Mouse (Mus musculus) spleen, adult 2 months (tissue): ENCODE measurements at regions not wholly inside any gene's neighbourhood (a gene's known extent, or its start where the extent isn't known, plus 50 kb on each side); places are given as distances from the start of the nearest gene placed in this dataset.
A peak's percentile ranks its signal among the peaks of the same experiment; 100 is the strongest.

Experiments used
- DNase-seq, 2 experiments: peaks; one replicate each; pipeline versions ENCODE4 v3.0.0 to v3.0.0-alpha.2; 2012 to 2021; ENCODE audit warnings: low spot score in 2 of 2, low read depth in 1 of 2
- H3K27ac ChIP-seq: fragments of 200-500 bp; 2 replicates; pipeline ENCODE4 v1.5.1; 2012; ENCODE audit warnings: low read length, inconsistent platforms; ENCODE audit not compliant: insufficient read depth
- H3K27me3 ChIP-seq: fragments of 200-500 bp; 2 replicates; pipeline ENCODE4 v1.6.1; 2012; ENCODE audit warnings: mild to moderate bottlenecking, moderate library complexity, low read length, inconsistent platforms; ENCODE audit not compliant: control insufficient read depth, insufficient read depth
- H3K36me3 ChIP-seq: fragments of 200-500 bp; 2 replicates; pipeline ENCODE4 v1.6.1; 2012; ENCODE audit warnings: mild to moderate bottlenecking, low read length, inconsistent platforms; ENCODE audit not compliant: control insufficient read depth, insufficient read depth
- H3K4me1 ChIP-seq: fragments of 200-500 bp; 2 replicates; pipeline ENCODE4 v1.6.1; 2011; ENCODE audit warnings: inconsistent platforms; ENCODE audit not compliant: control insufficient read depth, insufficient read depth, insufficient read length
- H3K4me3 ChIP-seq: fragments of 200-500 bp; 2 replicates; pipeline ENCODE4 v1.5.1; 2011; ENCODE audit warnings: mild to moderate bottlenecking, inconsistent platforms; ENCODE audit not compliant: insufficient read depth, insufficient read length; ENCODE audit errors: extremely low read depth
- CTCF ChIP-seq: fragments of 200-500 bp; IDR thresholded peaks from 2 replicates; pipeline ENCODE4 v1.5.1; 2011; ENCODE audit warnings: mild to moderate bottlenecking, inconsistent platforms; ENCODE audit not compliant: insufficient read depth, insufficient read length, insufficient replicate concordance; ENCODE audit errors: extremely low read depth
- POLR2A ChIP-seq: fragments of 200-500 bp; IDR thresholded peaks from 2 replicates; pipeline ENCODE4 v1.6.1; 2011; ENCODE audit warnings: low read depth, low read length, inconsistent platforms
- WGBS: fragments of 180-500 bp; shearing (Covaris S2); methylation state at CpG from one replicate; pipeline ENCODE4 v1.1.7; 2018; 5-methylcytosine and 5-hydroxymethylcytosine counted together

DNA sequence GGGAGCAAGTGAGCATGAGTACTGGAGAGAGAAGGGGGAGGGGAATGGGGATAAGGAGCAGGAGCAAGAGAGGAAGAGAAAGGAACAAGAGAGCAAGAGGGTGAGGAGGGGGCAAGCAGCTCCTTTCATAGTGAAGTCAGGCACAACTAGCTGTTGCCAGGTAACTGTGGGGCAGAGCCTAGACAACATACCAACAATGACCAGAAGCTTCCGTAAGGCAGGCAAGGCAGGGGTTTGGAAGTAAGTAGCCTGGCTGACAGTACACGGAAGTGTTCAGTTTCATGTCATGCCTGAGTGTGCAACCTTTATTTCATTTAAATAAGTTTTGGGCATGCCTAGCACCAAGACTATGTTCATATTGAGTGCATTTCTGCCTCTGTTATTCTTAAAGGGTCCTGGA, 160.5 kb upstream of the Jun start:
- peak in 1 of 2 experiments; percentile 64 for DNase-seq
- H3K36me3 ChIP-seq: no peaks in the 10 kb centered on the region
- H3K4me1 ChIP-seq: peaks cover 36% of the 10 kb centered on the region
- 62% methylated on average over 2 of the region's 2 CpGs for WGBS
- no peaks in the 10 kb centered on the region for H3K27me3 ChIP-seq
- TF ChIP-seq CTCF (no peak), POLR2A (no peak)
- H3K4me3 ChIP-seq: no peak overlapping the region
- H3K27ac ChIP-seq: peak overlapping the region; percentile 27

DNA sequence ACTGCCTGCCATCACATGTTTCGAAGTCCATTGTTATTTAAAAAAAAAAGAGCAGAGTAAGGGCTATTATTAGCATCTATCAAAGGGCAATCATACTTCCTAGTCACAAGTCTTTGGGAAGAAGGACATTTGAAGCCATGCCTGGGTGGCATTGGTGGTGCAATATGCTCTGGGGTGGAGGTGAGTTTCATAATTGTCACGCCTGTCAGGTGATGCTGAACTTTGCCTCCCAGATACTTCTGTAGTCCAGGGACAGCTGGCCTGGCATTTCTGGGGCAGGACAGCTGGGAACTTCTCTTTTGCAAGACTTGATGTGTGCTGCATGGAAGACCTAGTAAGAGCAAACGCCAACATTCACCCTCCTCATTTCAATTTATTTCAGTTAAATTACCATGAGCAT, 161.0 kb upstream of the Jun start:
- peak overlapping the region; percentile 1; the same call in 1 of the 2 replicates for H3K27ac ChIP-seq
- H3K36me3 ChIP-seq: no peaks in the 10 kb centered on the region
- DNase-seq: no peak
- TF ChIP-seq POLR2A (no peak), CTCF (no peak)
- no peak overlapping the region for H3K4me3 ChIP-seq
- 78% methylated on average over 3 of the region's 3 CpGs for WGBS
- no peaks in the 10 kb centered on the region for H3K27me3 ChIP-seq
- H3K4me1 ChIP-seq: peaks cover 36% of the 10 kb centered on the region

- 0 out of 2 replicates have a peak overlapping the region, but pooled peaks have one; percentile 82 for H3K27ac ChIP-seq
Measured at GRCm38 (mm10) chr4:95214026-95214425, 162.0 kb upstream of the Jun start.

GRCm38 (mm10) chr4:95215187-95215586, 163.2 kb upstream of the Jun start:
- TF ChIP-seq POLR2A (no peak), CTCF (no peak)
- H3K4me3 ChIP-seq: 0 out of 2 replicates have a peak overlapping the region, but pooled peaks have one; percentile 6
- WGBS: 31% methylated on average over 7 of the region's 7 CpGs
- H3K36me3 ChIP-seq: no peaks in the 10 kb centered on the region
- peaks cover 26% of the 10 kb centered on the region for H3K4me1 ChIP-seq
- peak overlapping the region; percentile 86 for H3K27ac ChIP-seq
- no peaks in the 10 kb centered on the region for H3K27me3 ChIP-seq
- peak; percentile 71 to 88 for DNase-seq

More at GRCm38 (mm10) chr4:95214026-95214425, 162.0 kb upstream of the Jun start:
- Histone ChIP-seq H3K4me3 (no peak overlapping the region), H3K36me3 (no peaks in the 10 kb centered on the region), H3K4me1 (peaks cover 34% of the 10 kb centered on the region), H3K27me3 (no peaks in the 10 kb centered on the region)
- 98% methylated on average over 2 of the region's 2 CpGs for WGBS
- no peak for DNase-seq
- TF ChIP-seq POLR2A (no peak), CTCF (no peak)

DNA sequence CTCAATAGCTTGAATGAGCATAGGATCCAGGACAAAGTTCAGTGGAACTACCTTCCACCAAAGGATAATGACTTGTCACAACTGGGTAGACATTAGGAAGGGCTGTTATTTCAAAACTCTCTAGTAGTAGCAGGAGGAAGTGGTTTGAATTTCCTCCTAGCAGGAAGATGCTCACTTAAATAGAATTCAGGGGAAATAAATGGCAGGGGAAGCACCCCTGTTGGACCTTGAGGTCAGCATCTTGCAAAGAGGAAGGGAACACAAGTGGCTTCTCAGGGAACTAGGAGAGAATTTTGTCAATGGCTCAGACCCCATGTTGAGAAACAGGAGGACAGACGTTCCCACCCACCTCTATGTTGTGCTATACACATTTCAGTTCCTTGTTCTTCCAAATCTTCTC, 178.4 kb upstream of the Jun start:
- no peak overlapping the region for H3K4me3 ChIP-seq
- H3K27me3 ChIP-seq: no peaks in the 10 kb centered on the region
- peaks cover 11% of the 10 kb centered on the region for H3K4me1 ChIP-seq
- WGBS: 19% methylated on average over 1 of the region's 1 CpGs
- no peak for DNase-seq
- H3K36me3 ChIP-seq: no peaks in the 10 kb centered on the region
- H3K27ac ChIP-seq: no peak overlapping the region
- TF ChIP-seq CTCF (no peak), POLR2A (no peak)

DNA sequence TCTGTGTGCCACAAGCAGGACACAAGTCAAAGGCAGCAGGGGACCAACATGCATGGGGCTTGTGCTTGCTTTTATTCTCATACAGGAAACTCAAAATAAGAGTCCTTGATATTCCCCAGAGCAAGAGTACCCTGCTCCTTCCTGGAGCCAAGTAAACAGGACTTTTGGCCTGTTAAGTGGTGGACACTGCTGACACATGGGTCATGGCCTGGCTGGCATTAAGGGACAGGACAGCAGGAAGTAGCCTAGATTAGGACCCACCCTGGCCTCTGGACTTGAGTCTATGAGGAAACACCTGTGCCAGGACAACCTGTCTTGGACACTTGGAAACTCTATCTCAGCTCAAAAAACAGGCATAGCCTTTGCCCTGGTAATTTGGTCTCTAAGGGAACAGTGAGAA, 181.0 kb upstream of the Jun start:
- Histone ChIP-seq H3K27me3 (no peaks in the 10 kb centered on the region), H3K4me3 (no peak overlapping the region), H3K36me3 (no peaks in the 10 kb centered on the region), H3K27ac (no peak overlapping the region), H3K4me1 (peaks cover 11% of the 10 kb centered on the region)
- TF ChIP-seq POLR2A (no peak), CTCF (no peak)
- no peak for DNase-seq

GRCm38 (mm10) chr4:95234030-95234555, 182.1 kb upstream of the Jun start:
- Histone ChIP-seq H3K27ac (no peak overlapping the region), H3K4me1 (peaks cover 11% of the 10 kb centered on the region), H3K4me3 (no peak overlapping the region), H3K27me3 (no peaks in the 10 kb centered on the region), H3K36me3 (no peaks in the 10 kb centered on the region)
- WGBS: 86% methylated on average over 2 of the region's 2 CpGs
- TF ChIP-seq CTCF (no peak), POLR2A (no peak)
- DNase-seq: no peak
